Mouse (Mus musculus) cortical plate, adult 2 months (tissue): Measurements from ENCODE around the gene Med21.

Experiments
- CTCF ChIP-seq: fragments of 200-500 bp; IDR thresholded peaks from 2 replicates; pipeline ENCODE4 v1.5.1; 2011; ENCODE audit warnings: mild to moderate bottlenecking, control low read depth, low read length; ENCODE audit not compliant: insufficient read depth; ENCODE audit errors: extremely low read depth
- POLR2A ChIP-seq: fragments of 200-500 bp; IDR thresholded peaks from 2 replicates; pipeline ENCODE4 v1.6.1; 2011; ENCODE audit warnings: mild to moderate bottlenecking, low read length, control low read depth; ENCODE audit not compliant: insufficient read depth; ENCODE audit errors: extremely low read depth

DNA sequence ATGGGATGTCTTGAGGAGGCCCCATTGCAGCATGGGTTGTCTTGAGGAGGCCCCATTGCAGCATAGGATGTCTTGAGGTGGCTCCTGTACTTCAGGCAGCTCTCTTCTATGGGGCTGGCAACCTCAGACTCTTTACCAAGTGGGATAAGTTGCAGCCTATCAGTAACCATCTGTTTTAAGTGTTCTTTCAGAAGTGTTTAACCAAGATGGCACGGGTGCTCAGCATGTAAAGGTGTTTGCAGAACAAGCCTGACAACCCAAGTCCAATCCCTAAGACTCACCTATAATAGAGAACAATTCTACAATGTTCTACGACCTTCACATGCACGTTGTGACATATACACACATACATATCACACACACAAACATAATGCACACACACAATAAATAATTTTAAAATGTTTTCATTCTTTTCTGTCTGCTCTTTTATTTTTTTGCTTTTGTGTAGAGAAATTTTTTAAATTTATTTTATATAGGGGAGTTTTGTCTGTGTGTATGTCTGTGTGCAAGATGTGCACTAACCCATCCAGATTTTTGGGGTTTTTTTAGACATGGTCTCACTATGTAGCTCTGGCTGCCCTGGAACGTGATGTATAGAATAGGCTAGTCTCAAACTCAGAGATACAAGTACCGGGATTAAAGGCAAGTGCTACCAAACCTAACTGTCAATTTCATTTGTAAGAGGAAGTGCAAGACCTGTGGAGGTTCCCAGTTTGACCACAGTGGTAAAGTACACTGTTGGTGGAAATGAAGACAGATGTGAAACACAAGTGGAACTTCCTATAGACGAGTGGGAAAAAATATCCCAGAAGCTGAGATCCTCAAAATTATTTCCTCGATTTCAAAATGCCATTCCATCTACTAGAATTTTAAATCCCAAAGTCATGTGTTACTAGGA lies 2.0 kb upstream of the Med21 start:
- no peak for TF ChIP-seq CTCF
- no peak for TF ChIP-seq POLR2A
